Mouse (Mus musculus) heart, adult 2 months (tissue): ENCODE measurements at regions not wholly inside any gene's neighbourhood (a gene's known extent, or its start where the extent isn't known, plus 50 kb on each side); places are given as distances from the start of the nearest gene placed in this dataset.

Experiments
- DNase-seq, 2 experiments: peaks; one replicate each; pipeline ENCODE4 v3.0.0; 2021
- H3K27ac ChIP-seq: fragments of 200-600 bp; 2 replicates; pipeline ENCODE4 v1.8.1; 2022
- H3K27me3 ChIP-seq: fragments of 200-500 bp; 2 replicates; pipeline ENCODE4 v1.6.1; 2012; ENCODE audit warnings: mild to moderate bottlenecking, low read length, inconsistent platforms, mixed read lengths; ENCODE audit not compliant: control insufficient read depth, insufficient read depth
- H3K36me3 ChIP-seq: fragments of 200-500 bp; 2 replicates; pipeline ENCODE4 v1.6.1; 2012; ENCODE audit warnings: low read length, inconsistent platforms; ENCODE audit not compliant: control insufficient read depth, insufficient read depth
- H3K4me1 ChIP-seq: fragments of 200-500 bp; 2 replicates; pipeline ENCODE4 v1.6.1; 2011; ENCODE audit warnings: low read length; ENCODE audit not compliant: control insufficient read depth, insufficient read depth
- H3K4me3 ChIP-seq: fragments of 200-600 bp; 2 replicates; pipeline ENCODE4 v1.8.1; 2022
- H3K79me2 ChIP-seq: fragments of 200-500 bp; replicated peaks from 2 replicates; pipeline ENCODE4 v1.6.1; 2012; ENCODE audit warnings: mild to moderate bottlenecking, inconsistent platforms, low read length, moderate library complexity, mixed read lengths; ENCODE audit not compliant: control insufficient read depth, insufficient read depth
- H3K9ac ChIP-seq: fragments of 200-500 bp; 2 replicates; pipeline ENCODE4 v1.6.1; 2012; ENCODE audit warnings: low read depth, mild to moderate bottlenecking, control low read depth, inconsistent platforms, low read length, mixed read lengths
- CTCF ChIP-seq: fragments of 200-600 bp; IDR thresholded peaks from 2 replicates; pipeline ENCODE4 v1.8.1; 2022; ENCODE audit warnings: antibody characterized with exemption, mild to moderate bottlenecking, moderate library complexity
- EP300 ChIP-seq: fragments of 200-500 bp; IDR thresholded peaks from 2 replicates; pipeline ENCODE4 v1.6.1; 2011; ENCODE audit warnings: low read depth, low read length, control low read depth; ENCODE audit not compliant: insufficient read depth
- POLR2A ChIP-seq: fragments of 200-500 bp; IDR thresholded peaks from 2 replicates; pipeline ENCODE4 v1.6.1; 2011; ENCODE audit warnings: mild to moderate bottlenecking, low read depth, low read length, control low read depth; ENCODE audit not compliant: insufficient read depth
- WGBS: fragments of 180-500 bp; shearing (Covaris S2); methylation state at CpG from one replicate; pipeline ENCODE4 v1.1.7; 2018; 5-methylcytosine and 5-hydroxymethylcytosine counted together
- intact Hi-C: fragments of 180-260 bp; cut with DNase I; formaldehyde crosslinking; loops from one replicate; pipeline ENCODE4 v1.15.1; 2025

DNA sequence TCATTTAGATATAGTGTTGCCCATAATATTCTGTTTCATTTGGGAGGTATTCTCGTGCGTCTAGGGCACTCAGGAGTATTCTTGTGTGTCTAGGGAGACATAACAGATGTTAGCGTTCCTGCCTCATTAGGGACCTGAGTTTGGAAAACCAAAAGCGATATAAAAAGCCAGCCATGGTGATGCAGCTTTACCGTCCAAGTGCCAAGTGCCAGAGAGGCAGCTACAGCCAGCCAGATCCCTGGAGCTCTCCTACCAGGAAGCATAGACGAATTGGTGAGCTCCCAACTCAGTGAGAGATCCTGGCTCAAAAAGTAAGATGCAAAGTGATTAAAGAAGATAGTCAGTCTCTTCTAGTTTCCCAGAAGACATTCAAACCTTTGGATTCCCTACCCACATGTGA, 308.3 kb upstream of the Sox9 start:
- H3K79me2 ChIP-seq = no peaks in the 10 kb centered on the region
- intact Hi-C loops = no loop called here

DNA sequence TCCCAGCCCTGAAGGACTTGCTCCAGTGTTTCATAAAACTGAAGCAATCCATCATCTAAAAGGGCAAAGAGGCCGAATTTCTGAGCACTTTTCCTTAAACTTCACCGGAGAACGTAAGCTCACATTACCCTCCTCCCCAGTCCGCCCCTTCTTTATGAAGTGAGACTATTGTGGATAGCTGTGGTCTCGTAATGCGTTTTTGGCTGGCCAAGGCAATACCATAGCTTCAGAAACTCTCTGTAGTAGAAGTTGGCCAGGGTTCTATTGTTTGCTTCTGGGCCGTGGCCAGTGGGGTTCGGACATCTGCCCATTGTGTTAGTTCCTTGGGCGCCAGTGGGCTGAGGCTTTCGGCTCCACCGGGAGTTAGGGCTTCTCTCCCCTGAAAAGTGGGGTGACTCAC, 301.7 kb upstream of the Sox9 start:
- no peak for DNase-seq
- no peaks in the 10 kb centered on the region for H3K4me1 ChIP-seq
- WGBS = 77% methylated on average over 11 of the region's 11 CpGs
- H3K79me2 ChIP-seq = no peaks in the 10 kb centered on the region
- H3K4me3 ChIP-seq = no peak overlapping the region
- intact Hi-C loops = no loop called here
- no peak for TF ChIP-seq CTCF
- no peak for TF ChIP-seq POLR2A
- no peak for TF ChIP-seq EP300
- no peaks in the 10 kb centered on the region for H3K27me3 ChIP-seq
- H3K9ac ChIP-seq = no peak overlapping the region
- H3K36me3 ChIP-seq = no peaks in the 10 kb centered on the region
- H3K27ac ChIP-seq = no peak overlapping the region

More for the DNA sequence above, 308.3 kb upstream of the Sox9 start:
- Histone ChIP-seq H3K27me3 (no peaks in the 10 kb centered on the region), H3K9ac (no peak overlapping the region), H3K36me3 (no peaks in the 10 kb centered on the region), H3K4me3 (no peak overlapping the region), H3K4me1 (no peaks in the 10 kb centered on the region), H3K27ac (no peak overlapping the region)
- no peak for TF ChIP-seq EP300
- no peak for TF ChIP-seq POLR2A
- no peak for TF ChIP-seq CTCF
- DNase-seq = no peak
- WGBS = 64% methylated on average over 6 of the region's 6 CpGs

DNA sequence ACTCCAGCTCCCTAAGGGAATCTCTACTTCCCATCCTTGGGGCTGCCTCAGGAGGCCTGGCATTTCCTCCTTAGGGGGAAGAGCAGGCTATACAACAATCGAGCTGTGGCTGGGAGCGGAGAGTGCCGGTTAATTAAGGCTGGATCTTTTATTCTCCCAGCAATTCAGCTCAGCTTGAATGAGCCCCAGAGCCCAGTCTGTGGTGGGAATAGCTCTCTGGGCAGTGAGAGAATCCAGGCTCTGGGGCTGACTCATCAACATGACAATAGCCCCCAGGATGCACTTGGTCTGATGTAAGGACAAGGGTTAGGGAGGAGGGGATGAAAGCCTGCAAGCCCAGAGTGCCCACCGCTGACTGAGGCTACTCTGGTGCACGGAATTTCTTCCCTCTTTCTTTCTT, 280.2 kb upstream of the Sox9 start:
- no peak overlapping the region for H3K9ac ChIP-seq
- H3K27ac ChIP-seq = no peak overlapping the region
- WGBS = 12% methylated on average over 5 of the region's 5 CpGs
- no peaks in the 10 kb centered on the region for H3K27me3 ChIP-seq
- TF ChIP-seq EP300 (no peak), CTCF (no peak), POLR2A (no peak)
- H3K4me3 ChIP-seq = no peak overlapping the region
- no peak for DNase-seq
- H3K4me1 ChIP-seq = no peaks in the 10 kb centered on the region
- intact Hi-C loops = no loop called here
- no peaks in the 10 kb centered on the region for H3K36me3 ChIP-seq
- H3K79me2 ChIP-seq = no peaks in the 10 kb centered on the region

- H3K36me3 ChIP-seq = no peaks in the 10 kb centered on the region
- no peak for DNase-seq
- TF ChIP-seq POLR2A = no peak
- no peak for TF ChIP-seq CTCF
- no peak for TF ChIP-seq EP300
- no peaks in the 10 kb centered on the region for H3K27me3 ChIP-seq
- intact Hi-C loops = no loop called here
- H3K27ac ChIP-seq = no peak overlapping the region
- H3K4me3 ChIP-seq = no peak overlapping the region
- no peaks in the 10 kb centered on the region for H3K4me1 ChIP-seq
- 74% methylated on average over 8 of the region's 8 CpGs for WGBS
- H3K79me2 ChIP-seq = no peaks in the 10 kb centered on the region
- H3K9ac ChIP-seq = no peak overlapping the region
These were observed 262.9 kb upstream of the Sox9 start for GRCm38 (mm10) chr11:112519076-112519475.

GRCm38 (mm10) chr11:112524983-112525382, 257.0 kb upstream of the Sox9 start:
- Histone ChIP-seq H3K9ac (no peak overlapping the region), H3K4me3 (no peak overlapping the region), H3K4me1 (no peaks in the 10 kb centered on the region), H3K79me2 (no peaks in the 10 kb centered on the region), H3K27me3 (no peaks in the 10 kb centered on the region), H3K27ac (no peak overlapping the region), H3K36me3 (no peaks in the 10 kb centered on the region)
- intact Hi-C loops = no loop called here
- TF ChIP-seq CTCF (0 out of 2 replicates have a peak, but pooled peaks have one; percentile 17), POLR2A (no peak)
- DNase-seq = no peak
- 78% methylated on average over 3 of the region's 3 CpGs for WGBS

DNA sequence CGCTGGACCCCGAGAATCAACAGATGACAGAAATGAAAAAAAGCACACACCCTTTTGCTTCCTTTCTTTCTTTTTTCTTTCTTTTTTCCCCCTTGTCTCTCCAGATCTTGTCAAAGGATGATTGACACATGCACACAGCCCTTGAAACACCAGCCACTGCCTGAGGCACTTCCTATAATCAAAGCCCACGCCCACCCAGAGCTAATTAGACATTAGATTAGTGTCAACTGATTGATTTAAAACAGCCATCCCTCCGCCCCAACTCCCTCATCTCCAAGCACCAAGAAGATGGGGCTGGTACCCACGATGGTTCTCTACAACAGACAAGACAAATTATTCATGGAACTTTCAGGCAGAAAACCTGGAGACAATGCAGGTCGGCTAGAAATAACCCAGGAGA, 239.5 kb upstream of the Sox9 start:
- H3K9ac ChIP-seq = no peak overlapping the region
- H3K79me2 ChIP-seq = no peaks in the 10 kb centered on the region
- no peak for TF ChIP-seq EP300
- no peak overlapping the region for H3K27ac ChIP-seq
- WGBS = 46% methylated on average over 6 of the region's 6 CpGs
- H3K36me3 ChIP-seq = no peaks in the 10 kb centered on the region
- intact Hi-C loops = no loop called here
- no peaks in the 10 kb centered on the region for H3K27me3 ChIP-seq
- no peak for DNase-seq
- no peak overlapping the region for H3K4me3 ChIP-seq
- no peaks in the 10 kb centered on the region for H3K4me1 ChIP-seq

- H3K36me3 ChIP-seq = no peaks in the 10 kb centered on the region
- no peak for DNase-seq
- intact Hi-C loops = no loop called here
- 71% methylated on average over 6 of the region's 6 CpGs for WGBS
- H3K27me3 ChIP-seq = no peaks in the 10 kb centered on the region
- no peak for TF ChIP-seq POLR2A
- TF ChIP-seq CTCF = no peak
- TF ChIP-seq EP300 = no peak
- H3K4me3 ChIP-seq = no peak overlapping the region
- H3K4me1 ChIP-seq = no peaks in the 10 kb centered on the region
- H3K9ac ChIP-seq = no peak overlapping the region
- H3K79me2 ChIP-seq = no peaks in the 10 kb centered on the region
- no peak overlapping the region for H3K27ac ChIP-seq
These were observed 238.6 kb upstream of the Sox9 start for GRCm38 (mm10) chr11:112543473-112543872.
